Mouse (Mus musculus) CH12F3 (cell line): ENCODE measurements around the gene Taok2.

Source experiments
- in situ Hi-C: fragments of 300-500 bp; cut with MboI; formaldehyde crosslinking; loops from 2 replicates; pipeline ENCODE4 v1.14.3; 2020; ENCODE audit warnings: low sequenced_read_pairs

Gene Taok2

DNA sequence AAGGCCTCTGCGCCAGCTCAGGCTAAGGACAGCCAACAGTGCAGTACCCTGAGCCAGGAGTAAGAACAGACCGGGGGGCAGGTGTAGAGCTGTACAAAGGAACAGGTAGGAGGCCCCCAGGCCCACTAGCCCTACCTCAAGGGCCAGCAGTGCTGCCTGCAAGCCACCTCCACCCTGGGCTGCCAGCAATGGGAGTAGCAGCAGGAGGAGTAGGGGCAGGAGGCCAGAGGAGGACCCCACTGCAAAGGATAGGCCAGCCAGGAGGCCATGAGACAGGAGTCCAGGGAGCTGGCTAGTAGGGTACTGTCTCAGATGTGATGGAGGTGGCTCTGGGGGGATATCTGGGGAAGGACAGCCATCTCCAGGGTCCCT, 14.0 kb downstream of the Taok2 start:
- in situ Hi-C loops: no loop called here

- in situ Hi-C loops: no loop called here
Measured at GRCm38 (mm10) chr7:126869780-126870519, 14.6 kb downstream of the Taok2 start.

DNA sequence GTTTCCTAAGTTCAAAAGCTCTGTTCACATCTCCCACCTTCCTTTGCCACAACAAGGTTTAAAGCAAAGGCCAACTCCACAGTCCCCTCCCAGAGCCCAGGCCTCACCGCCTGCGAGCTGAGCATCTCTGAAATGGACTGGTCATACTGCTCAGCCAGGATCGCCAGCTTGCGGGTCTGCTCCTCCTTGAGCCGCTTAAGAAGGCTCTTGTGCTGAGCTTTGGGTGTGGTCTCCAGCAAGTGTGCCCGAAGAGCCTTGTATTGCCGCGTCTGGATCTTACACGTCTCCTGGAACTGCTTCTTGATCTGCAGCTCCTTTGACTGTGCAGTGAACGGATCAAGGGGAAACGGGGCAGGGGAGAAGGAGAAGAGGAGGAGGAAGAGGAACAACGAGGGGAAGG, 16.5 kb downstream of the Taok2 start:
- in situ Hi-C loops: no loop called here

DNA sequence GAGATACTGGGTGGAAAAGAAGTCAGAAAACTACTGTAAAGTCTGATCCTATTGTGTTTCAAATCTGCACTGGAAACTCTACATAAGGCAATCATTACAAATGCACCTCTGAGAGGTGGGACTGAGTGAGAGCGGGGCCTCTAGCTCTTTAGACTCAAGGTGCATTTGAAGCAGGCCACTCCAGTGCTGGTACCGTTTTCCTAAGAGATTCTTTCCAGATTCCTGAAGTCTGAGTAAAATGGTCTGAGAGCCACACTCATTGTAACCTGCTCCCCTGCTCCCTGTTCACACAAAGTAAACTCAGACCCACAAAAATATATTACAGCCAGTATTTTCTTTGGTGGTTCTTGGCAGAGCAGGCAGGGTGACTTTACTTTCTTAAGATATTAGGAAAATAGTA, 17.0 kb downstream of the Taok2 start:
- in situ Hi-C loops: no loop called here

GRCm38 (mm10) chr7:126863791-126864190, 20.7 kb downstream of the Taok2 start:
- in situ Hi-C loops: no loop called here

DNA sequence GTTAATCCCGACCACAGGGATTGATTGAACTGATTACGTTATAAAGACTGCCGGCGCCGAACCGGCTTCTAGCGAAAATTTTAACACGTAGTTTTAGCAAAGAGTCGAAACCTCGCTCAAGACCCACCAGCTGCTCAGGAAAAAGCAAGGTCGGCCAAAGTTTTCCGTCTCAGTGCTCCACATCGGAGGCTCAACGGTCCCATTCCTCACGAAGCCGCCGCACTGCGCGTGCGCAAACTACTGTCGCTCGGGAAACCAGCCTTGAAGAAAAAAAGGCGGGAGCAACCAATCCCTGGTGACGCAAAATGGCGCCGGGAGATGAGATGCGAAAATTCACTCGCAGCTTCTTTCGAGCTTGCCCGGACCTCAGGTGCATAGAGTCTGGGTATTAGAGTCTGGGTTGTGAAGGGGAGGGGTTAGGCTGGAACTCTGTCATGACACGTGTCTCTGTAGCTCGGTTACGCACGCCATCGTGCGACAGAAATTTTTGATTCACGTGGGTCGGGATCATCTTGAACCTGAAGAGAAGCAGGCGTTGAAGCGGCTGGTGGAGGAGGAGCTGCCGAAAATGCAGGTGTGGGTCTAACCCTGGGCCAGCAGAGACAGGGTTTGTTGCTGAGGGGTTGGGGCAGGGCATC, 22.2 kb downstream of the Taok2 start, which contains the start of gene Ino80e:
Gene Ino80e (minus strand): TSS at position 231 of the 638 bp plus-strand sequence.
- in situ Hi-C loops: no loop called here

DNA sequence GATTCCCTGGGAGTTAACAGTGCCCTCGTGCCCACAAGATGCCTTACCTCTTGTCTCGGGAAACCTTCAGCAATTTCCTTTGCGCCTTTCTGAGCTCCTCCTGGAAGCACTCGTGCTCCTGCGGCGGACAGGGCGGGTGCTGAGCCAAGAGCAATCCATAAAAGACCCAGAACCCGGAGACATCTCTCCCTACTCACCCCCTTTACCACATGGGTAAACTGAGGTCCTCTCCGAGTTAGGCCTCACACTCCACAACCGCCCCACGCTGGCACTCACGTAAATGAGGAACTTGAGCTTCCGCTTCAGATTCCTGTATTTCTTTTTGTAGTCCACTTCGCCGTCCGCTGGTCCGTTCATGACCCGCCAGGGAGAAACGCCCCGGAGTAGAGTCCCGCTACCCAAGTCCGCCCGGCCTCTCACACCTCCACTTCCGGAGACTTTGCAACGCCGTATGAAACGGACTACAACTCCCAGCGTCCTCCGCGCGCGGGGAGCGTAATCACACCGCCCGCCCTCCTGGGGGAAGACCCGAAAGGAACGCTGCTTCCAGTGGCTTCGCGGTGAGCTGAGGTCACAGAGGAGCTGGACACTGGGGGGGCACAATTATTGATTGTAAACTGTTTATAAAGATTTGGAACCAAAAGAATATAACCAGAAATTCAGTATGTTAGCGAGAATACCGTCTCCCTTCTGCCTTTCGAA, 22.9 kb downstream of the Taok2 start, which contains the start of gene Hirip3:
Gene Hirip3 (plus strand): TSS at position 544 of the 702 bp plus-strand sequence.
- in situ Hi-C loops: no loop called here

DNA sequence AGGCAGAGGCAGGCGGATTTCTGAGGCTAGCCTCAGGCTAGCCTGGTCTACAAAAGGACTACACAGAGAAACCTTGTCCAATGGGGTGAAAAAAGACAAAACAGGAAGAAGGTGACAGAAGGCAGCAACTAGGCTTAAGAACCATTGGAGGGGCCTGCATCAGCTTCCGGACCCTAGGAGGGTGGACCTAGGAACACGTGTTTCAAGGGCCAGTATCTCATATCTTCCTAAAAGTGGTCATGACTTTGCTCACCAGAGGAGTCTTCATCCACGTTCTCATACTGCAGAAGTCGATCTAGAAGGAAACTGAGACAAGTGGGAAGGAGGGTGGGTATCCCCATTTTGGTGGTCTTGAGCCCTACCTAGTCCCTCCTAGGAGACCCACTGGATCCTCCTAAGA, 23.5 kb downstream of the Taok2 start:
- in situ Hi-C loops: no loop called here

DNA sequence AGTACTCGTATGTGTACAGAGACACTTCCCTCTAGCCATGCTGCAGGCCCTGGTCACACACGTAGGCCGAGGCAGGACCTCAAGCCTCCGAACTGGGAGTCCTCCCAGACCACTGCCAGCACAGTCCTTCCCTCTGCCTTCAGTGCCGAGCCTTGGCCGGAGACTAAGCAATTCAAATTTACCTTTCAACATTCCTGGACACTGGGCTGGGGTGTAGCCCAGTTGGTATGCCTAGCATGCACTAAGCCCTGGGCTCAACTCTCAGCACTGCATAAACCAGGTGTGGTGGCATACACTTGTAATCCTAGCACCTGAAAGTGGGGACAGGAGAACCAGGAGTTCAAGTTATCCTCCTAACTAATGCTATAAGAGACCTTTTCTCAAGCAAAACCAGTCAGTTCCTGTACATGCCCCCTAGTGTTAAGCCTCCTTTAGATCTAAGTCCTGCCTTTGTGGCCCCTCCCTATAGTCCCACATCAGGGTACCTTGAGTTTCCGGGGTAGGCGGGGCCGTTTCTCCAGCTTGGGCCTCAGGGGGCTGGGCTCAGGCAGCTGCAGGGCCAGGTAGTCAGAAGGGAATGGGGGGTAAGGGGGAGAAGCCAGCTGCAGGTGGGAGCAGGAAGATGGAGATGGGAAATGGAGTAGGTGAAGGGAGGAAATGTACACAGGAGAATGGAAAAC, 27.6 kb downstream of the Taok2 start:
- in situ Hi-C loops: no loop called here

GRCm38 (mm10) chr7:126855641-126856040, 28.9 kb downstream of the Taok2 start:
- in situ Hi-C loops: no loop called here

DNA sequence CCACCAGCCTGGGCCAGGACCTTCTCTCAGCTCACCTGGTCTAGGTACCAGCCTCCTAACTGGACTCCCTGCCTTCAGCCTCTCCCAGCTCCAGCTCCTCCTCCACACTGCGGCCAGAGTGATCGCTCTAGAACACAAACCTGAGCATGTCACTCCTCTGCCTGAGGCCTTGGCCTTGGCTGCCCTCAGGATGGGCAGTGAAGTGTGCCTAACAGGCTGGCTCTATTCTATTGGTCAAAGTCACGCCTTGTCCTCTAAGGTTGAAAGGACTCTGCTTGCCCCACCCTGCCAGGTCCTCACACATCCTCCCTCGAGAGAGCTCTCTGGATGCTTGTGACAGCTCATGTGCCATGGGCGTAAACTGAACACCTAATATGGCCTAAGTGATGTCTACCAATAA, 31.0 kb downstream of the Taok2 start:
- in situ Hi-C loops: no loop called here

DNA sequence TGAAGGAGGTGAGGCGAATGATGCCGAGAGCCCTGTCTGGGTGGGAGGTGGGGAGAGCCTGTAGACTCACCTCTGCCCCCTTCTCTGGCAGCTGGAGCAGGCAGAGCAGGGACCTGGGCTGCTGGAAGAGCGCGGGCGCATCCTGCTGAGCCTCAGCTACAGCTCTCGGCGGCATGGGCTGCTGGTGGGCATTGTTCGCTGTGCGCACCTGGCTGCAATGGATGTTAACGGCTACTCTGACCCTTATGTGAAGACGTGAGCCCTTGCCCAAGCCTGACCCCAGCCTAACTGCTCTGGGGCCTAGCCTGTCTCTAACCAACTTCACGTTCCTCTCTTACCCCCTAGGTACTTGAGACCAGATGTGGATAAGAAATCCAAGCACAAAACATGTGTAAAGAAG, 33.3 kb downstream of the Taok2 start:
- in situ Hi-C loops: no loop called here

DNA sequence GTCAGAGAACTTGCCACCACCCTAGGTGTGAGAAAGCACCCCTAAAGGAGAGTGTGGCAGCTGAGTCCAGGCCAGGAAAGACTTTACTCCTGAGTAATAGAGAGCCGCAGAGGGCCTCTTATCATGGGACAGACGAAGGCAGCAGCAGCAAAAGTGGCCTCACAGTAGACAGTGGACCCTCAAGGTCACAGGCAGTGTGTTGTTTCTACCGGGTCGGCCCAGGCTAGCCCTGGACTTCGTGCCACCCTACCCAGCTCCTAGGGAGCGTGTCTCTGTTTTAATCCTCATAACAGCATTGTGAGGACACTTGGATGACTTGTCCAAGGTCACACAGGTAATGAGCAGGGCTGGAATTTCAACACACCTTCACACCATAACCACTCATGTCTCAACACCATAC, 34.3 kb downstream of the Taok2 start:
- in situ Hi-C loops: no loop called here

DNA sequence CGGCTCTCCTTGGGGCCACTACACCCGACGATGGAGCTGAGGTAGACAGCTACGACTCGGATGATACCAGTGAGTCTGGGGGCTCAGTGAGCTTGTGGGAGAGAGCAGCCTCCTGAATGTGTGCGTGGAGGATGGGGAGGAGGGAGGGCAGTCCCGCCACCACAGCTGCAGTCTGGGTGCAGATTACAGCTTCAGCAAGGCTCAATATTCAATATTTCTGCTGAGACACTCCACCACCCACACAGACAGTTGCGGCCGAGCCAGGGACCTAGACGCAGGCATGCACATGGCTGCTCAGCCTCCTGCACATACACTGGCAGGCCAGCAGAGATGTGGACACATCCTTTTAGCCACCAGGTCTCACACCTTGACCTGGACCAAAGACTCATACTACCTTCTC, 35.7 kb downstream of the Taok2 start:
- in situ Hi-C loops: no loop called here

- in situ Hi-C loops: no loop called here
Measured at GRCm38 (mm10) chr7:126847421-126848398, 36.8 kb downstream of the Taok2 start.

DNA sequence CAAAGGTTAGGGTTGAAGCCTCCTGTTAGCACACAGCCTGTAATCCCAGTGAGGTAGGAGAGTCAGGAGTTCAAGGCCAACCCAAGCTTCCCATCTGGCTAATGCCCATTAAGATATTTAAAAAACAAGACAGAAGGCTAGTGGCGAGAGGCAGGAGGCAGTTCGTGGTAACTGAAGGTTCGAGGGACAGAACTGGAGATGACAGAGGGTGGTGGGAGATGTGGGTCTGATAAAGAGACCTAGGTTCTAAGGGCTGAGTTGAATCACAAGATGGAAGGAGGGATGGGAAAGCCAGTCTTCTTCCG, 37.4 kb downstream of the Taok2 start, which contains the start of gene Doc2a:
Gene Doc2a (plus strand): TSS at position 301 of the 305 bp plus-strand sequence.
- in situ Hi-C loops: no loop called here

DNA sequence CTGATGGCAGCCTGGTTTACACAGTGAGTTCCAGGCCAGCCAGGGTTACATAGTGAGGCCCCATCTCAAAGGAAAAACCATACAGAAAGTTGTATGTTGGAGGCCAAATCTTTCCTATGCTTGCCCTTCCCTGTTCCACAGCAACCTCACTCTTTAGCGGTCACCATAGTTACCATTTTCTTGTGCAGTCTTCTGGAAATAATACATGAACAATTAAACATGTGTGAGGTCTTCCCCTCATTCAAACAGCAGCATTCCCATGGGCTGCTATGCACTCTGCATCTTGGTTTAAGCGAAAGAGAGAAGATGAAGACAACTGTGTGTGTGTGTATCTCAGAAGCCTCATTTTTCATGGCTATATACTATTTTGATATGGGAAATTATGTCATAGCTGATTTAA, 39.0 kb downstream of the Taok2 start:
- in situ Hi-C loops: no loop called here

GRCm38 (mm10) chr7:126843276-126843675, 41.2 kb downstream of the Taok2 start:
- in situ Hi-C loops: no loop called here

- in situ Hi-C loops: no loop called here
Measured at GRCm38 (mm10) chr7:126833294-126833693, 51.2 kb downstream of the Taok2 start.

DNA sequence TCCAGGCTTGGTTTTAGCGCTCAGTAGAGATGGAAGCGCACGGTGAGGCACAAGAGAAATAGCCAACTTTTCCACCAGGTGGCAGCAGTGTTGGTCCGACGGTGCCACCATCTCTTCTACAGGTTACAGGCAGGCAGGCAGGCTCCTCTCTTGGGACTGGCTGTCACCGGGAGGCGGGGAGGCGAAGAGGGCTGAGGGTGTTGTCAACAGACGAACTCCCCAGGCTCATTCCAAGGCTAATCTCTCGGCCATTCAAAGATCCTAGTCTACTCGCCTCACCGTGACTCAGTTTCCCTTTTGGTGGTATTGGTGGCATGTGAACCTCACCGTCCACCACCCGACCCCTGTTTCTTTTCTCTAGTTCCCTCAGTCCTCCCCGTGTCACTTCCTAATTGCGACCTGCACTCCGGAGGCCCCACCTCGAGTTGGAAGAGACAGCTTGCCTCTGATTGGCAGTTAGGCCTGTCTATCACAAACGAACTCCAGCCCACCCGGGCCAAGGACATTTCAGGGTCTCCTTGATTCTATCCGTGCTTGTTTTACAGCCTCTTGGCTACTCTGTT, 52.4 kb downstream of the Taok2 start:
- in situ Hi-C loops: no loop called here
